Mouse (Mus musculus) stomach, postnatal 0 days (tissue): Measurements from ENCODE around the gene Ndufb4. TPM values are rescaled to one million over a fixed set of nuclear protein-coding genes. Genes with fewer than 3 reads are reported as not detected.

Experiments used
- ATAC-seq: fragments of 200-750 bp; cut with Nextera tagmentation; 2 replicates; pipeline ENCODE4 v1.8.0; 2017; ENCODE audit not compliant: low FRiP score, low TSS enrichment
- DNase-seq: peaks from one replicate; pipeline ENCODE4 v3.0.0-alpha.2; 2016; ENCODE audit warnings: low spot score
- H3K27ac ChIP-seq: fragments of 300-500 bp; sonication (generic); replicated peaks from 2 replicates; pipeline ENCODE4 v1.5.1; 2014; ENCODE audit warnings: mild to moderate bottlenecking, control low read depth
- H3K27me3 ChIP-seq: fragments of 300-500 bp; sonication (generic); 2 replicates; pipeline ENCODE4 v1.6.1; 2014; ENCODE audit warnings: low read length; ENCODE audit not compliant: control insufficient read depth, insufficient read depth
- H3K36me3 ChIP-seq: fragments of 300-500 bp; sonication (generic); 2 replicates; pipeline ENCODE4 v1.6.1; 2014; ENCODE audit warnings: low read length, mixed read lengths; ENCODE audit not compliant: control insufficient read depth, insufficient read depth
- H3K4me1 ChIP-seq: fragments of 300-500 bp; sonication (generic); replicated peaks from 2 replicates; pipeline ENCODE4 v1.6.1; 2014; ENCODE audit warnings: antibody characterized with exemption; ENCODE audit not compliant: control insufficient read depth, insufficient read depth
- H3K4me2 ChIP-seq: fragments of 300-500 bp; sonication (generic); replicated peaks from 2 replicates; pipeline ENCODE4 v1.6.1; 2014; ENCODE audit warnings: low read depth, mild to moderate bottlenecking, control low read depth, moderate library complexity
- H3K4me3 ChIP-seq: fragments of 300-500 bp; sonication (generic); 2 replicates; pipeline ENCODE4 v1.5.1; 2014; ENCODE audit warnings: low read depth, low read length, control low read depth
- H3K9ac ChIP-seq: fragments of 300-500 bp; sonication (generic); 2 replicates; pipeline ENCODE4 v1.6.1; 2014; ENCODE audit warnings: mild to moderate bottlenecking, low read length, control low read depth, mixed read lengths
- H3K9me3 ChIP-seq: fragments of 300-500 bp; sonication (generic); 2 replicates; pipeline ENCODE4 v1.6.1; 2016; ENCODE audit warnings: low read length; ENCODE audit not compliant: control insufficient read depth
- CTCF ChIP-seq: IDR thresholded peaks from 2 replicates; pipeline ENCODE4 v1.5.1; 2016; ENCODE audit warnings: antibody characterized with exemption, low read depth, mild to moderate bottlenecking, moderate library complexity
- EP300 ChIP-seq: optimal IDR thresholded peaks from 2 replicates; pipeline ENCODE3; 2016; ENCODE audit warnings: antibody characterized with exemption
- WGBS: fragments of 180-500 bp; shearing (Covaris S2); extraction: QIAGEN DNeasy Blood & Tissue Kit; methylation state at CpG from one replicate; pipeline ENCODE4 v1.1.7; 2014; 5-methylcytosine and 5-hydroxymethylcytosine counted together
- polyA plus RNA-seq: library from polyadenylated mRNA; unstranded; fragments of >200 nt; fragmentation: Nextera tagmentation; extraction: Ambion mirVana; gene quantifications from 2 replicates; pipeline ENCODE4 v1.2.1, GENCODE M21; 2015

Ndufb4 gene
- polyA plus RNA-seq, 1 experiment from 2014 or later = 119 TPM

DNA sequence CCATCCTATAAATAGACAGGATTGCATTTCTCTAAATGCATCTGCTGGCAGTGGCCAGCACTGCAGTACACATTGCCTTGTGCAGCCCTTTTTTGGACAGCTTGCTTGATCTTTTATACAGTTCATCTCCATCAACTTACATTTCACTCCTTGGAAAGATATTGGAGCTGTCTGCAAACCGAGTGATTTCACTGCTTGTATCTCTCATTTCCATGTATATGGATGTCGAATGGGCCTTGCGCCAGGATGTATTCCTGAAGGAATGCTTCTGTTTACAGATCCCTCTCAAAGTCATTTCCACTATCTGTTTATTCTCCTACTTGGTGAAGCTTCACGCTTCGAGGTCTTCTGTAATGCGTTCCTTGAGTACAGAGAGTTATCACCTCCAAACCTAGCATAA lies 50.0 kb downstream of the Ndufb4 start:
- Histone ChIP-seq H3K27me3 (no peaks in the 10 kb centered on the region), H3K9ac (no peak overlapping the region), H3K9me3 (no peaks in the 10 kb centered on the region), H3K27ac (no peak overlapping the region), H3K4me2 (no peak overlapping the region), H3K4me3 (no peak overlapping the region), H3K36me3 (no peaks in the 10 kb centered on the region), H3K4me1 (no peaks in the 10 kb centered on the region)
- WGBS = 59% methylated on average over 6 of the region's 6 CpGs
- DNase-seq = no peak
- no peak for ATAC-seq
- TF ChIP-seq EP300 = no peak
- no peak for TF ChIP-seq CTCF

DNA sequence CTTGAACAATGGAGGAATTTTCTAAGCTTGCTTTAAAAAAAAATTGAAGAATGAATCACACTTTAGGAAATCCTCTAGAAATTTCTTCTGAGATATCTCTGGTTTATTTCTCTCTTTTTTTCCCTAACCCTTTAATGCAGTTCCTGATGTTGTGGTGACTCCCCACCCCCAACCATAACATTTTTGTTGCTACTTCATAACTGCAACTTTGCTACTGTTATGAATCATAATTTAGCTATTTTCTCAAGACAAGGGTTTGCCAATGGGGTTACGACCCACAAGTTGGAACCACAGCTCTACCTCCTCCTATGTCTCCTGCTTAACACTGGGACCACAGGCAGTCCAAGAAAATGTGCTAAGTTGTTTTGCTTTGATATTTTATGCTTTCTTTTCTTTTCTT lies 50.8 kb downstream of the Ndufb4 start:
- H3K27ac ChIP-seq = no peak overlapping the region
- no peaks in the 10 kb centered on the region for H3K27me3 ChIP-seq
- H3K36me3 ChIP-seq = no peaks in the 10 kb centered on the region
- WGBS = 96% methylated on average over 1 of the region's 1 CpGs
- DNase-seq (no peak), ATAC-seq (no peak)
- H3K4me2 ChIP-seq = no peak overlapping the region
- no peaks in the 10 kb centered on the region for H3K9me3 ChIP-seq
- no peaks in the 10 kb centered on the region for H3K4me1 ChIP-seq
- H3K4me3 ChIP-seq = no peak overlapping the region
- H3K9ac ChIP-seq = no peak overlapping the region
- TF ChIP-seq CTCF (no peak), EP300 (no peak)

DNA sequence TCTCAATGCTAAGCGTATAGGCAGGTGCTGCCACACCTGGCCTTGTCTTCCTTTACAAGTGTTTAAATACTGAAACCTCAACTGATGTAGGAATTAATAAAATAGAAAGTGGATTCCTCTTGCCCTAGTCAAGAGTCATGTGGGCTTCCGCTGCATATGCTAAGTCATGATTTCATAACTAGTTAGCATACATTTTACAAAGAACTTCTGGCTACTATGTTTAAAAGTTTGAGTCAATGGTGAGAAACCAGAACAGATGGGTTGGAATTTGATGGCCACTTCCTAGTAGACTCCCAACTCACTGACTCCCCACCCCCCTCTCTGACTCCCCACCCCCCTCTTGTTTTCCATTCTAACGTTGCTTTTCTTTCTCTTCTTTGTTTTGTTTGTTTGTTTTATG lies 54.9 kb downstream of the Ndufb4 start:
- no peaks in the 10 kb centered on the region for H3K36me3 ChIP-seq
- no peak overlapping the region for H3K27ac ChIP-seq
- H3K9me3 ChIP-seq = no peaks in the 10 kb centered on the region
- WGBS = 76% methylated on average over 3 of the region's 3 CpGs
- H3K4me1 ChIP-seq = no peaks in the 10 kb centered on the region
- no peak overlapping the region for H3K4me3 ChIP-seq
- TF ChIP-seq CTCF = no peak
- no peak for TF ChIP-seq EP300
- H3K9ac ChIP-seq = no peak overlapping the region
- no peak overlapping the region for H3K4me2 ChIP-seq
- ATAC-seq = no peak
- no peaks in the 10 kb centered on the region for H3K27me3 ChIP-seq
- no peak for DNase-seq

- Histone ChIP-seq H3K4me2 (no peak overlapping the region), H3K4me3 (no peak overlapping the region), H3K36me3 (no peaks in the 10 kb centered on the region), H3K27me3 (no peaks in the 10 kb centered on the region), H3K9ac (no peak overlapping the region), H3K4me1 (no peaks in the 10 kb centered on the region), H3K27ac (no peak overlapping the region), H3K9me3 (no peaks in the 10 kb centered on the region)
- WGBS = 73% methylated on average over 7 of the region's 7 CpGs
- TF ChIP-seq EP300 (no peak), CTCF (no peak)
- DNase-seq (no peak), ATAC-seq (no peak)
Measured at GRCm38 (mm10) chr16:37598463-37598862, 55.8 kb downstream of the Ndufb4 start.

DNA sequence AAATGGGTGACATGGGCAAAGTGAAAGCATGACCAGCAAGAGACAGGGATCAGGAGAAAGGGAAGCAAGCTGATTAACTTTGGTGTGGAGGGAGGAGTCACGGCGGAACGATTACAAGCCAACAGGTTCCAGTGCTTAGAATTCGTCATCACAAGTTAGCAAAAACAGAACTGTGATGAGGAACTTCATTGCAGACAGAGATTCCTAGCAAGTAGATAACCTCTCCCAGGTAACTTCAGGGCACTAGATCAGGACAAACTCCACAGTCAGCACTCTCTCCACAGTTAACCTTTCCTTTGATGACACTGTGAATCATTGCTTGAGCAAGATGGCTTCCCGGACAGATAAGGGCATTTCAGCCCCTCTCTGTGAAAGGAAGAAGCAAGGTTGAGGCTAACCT lies 56.8 kb downstream of the Ndufb4 start:
- no peak for DNase-seq
- no peak overlapping the region for H3K4me2 ChIP-seq
- TF ChIP-seq CTCF (no peak), EP300 (no peak)
- H3K4me3 ChIP-seq = no peak overlapping the region
- H3K9ac ChIP-seq = no peak overlapping the region
- 59% methylated on average over 5 of the region's 5 CpGs for WGBS
- no peak for ATAC-seq
- no peak overlapping the region for H3K27ac ChIP-seq
- no peaks in the 10 kb centered on the region for H3K27me3 ChIP-seq
- no peaks in the 10 kb centered on the region for H3K9me3 ChIP-seq
- H3K36me3 ChIP-seq = no peaks in the 10 kb centered on the region
- no peaks in the 10 kb centered on the region for H3K4me1 ChIP-seq

Other genes with a start within 250 kb of the Ndufb4 start
- gene Gtf2e1, start 114.7 kb downstream of the Ndufb4 start, polyA plus RNA-seq = 9.2 and 9.5 TPM in 2 replicates
- 13.2 and 13.5 TPM in 2 replicates for gene Rabl3, start 114.6 kb downstream of the Ndufb4 start, polyA plus RNA-seq
- gene Hgd, start 74.3 kb downstream of the Ndufb4 start, polyA plus RNA-seq = 0.21 and 0.29 TPM in 2 replicates
- 238 and 254 TPM in 2 replicates for gene Fstl1, start 122.4 kb upstream of the Ndufb4 start, polyA plus RNA-seq
- gene Gm36028, start 206.7 kb upstream of the Ndufb4 start, polyA plus RNA-seq = 0.29 and 0.56 TPM in 2 replicates
- gene Lrrc58, start 213.9 kb upstream of the Ndufb4 start, polyA plus RNA-seq = 26.0 and 27.5 TPM in 2 replicates